ENCODE assay signal across 10 mouse cellular contexts in the genomic region with DNA sequence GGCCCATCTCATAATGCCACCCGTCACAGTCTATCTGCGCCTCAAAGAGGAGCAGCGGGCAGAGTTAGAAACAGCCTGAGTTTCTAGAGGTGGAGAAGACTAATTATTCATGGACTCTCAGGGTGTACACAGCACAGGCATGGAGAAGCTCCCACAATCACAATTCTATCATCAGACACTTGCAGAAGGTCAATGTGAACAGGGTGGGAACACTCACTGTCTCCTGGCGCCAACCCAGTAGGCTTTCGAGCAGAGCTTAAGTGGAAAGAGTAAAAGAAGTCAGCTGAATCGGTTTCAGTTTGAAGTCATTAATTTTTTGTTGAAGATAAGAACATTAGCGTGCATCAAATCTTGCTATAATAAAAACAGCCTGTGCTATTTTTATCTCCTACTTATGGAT. TPM values are rescaled to one million over a fixed set of nuclear protein-coding genes. Genes with fewer than 3 reads are reported as not detected.
DNase-seq lines count a peak whose midpoint lies in the region; ATAC-seq lines count a peak whose summit lies in the region.
"Had no signal": no experiment of that assay in that cellular context is flagged by ENCODE, and none has a peak within 500 bp of the region (broad histone marks: within the 10 kb centered on the region; RNA-seq: fewer than 3 reads in every experiment).

No protein-coding gene starts in this region.

- H3K4me3 ChIP-seq in brown adipose tissue, adult 24 weeks (ENCODE audit: insufficient read depth, low read depth, low read length), result no peak overlapping the region
- H3K4me3 ChIP-seq in forebrain, embryonic 14.5 days (ENCODE audit: low read depth, low read length), result no peak overlapping the region

- peak; percentile 27 for DNase-seq in kidney, adult 9 months
- no peak for DNase-seq in kidney, adult 11 months
- DNase-seq in heart, postnatal 10 days, result peak; percentile 56 to 62
- peak; percentile 71 for DNase-seq in lung, postnatal 36 days
- DNase-seq in forebrain, embryonic 14.5 days (ENCODE audit: low spot score), result no peak
- DNase-seq in left cerebral cortex, postnatal 14 days (ENCODE audit: low spot score in 2 of 2), result no peak

- H3K36me3 ChIP-seq in forebrain, embryonic 14.5 days (ENCODE audit: control insufficient read depth, insufficient read depth, low read length), result no peaks in the 10 kb centered on the region

- intact Hi-C loops in heart, postnatal 10 days (cut with DNase I), result loop anchor here (2.0 kb wide), 1 partner anchor 16 kb away; no protein-coding TSS in a partner anchor
- intact Hi-C loops in left cerebral cortex, postnatal 14 days (cut with DNase I), result no loop called here

- peak overlapping the region; percentile 40; the same call in 1 of the 2 replicates for H3K27ac ChIP-seq in brown adipose tissue, adult 24 weeks (replicated peaks; ENCODE audit: low read depth, low read length)
- H3K27ac ChIP-seq in forebrain, embryonic 14.5 days (ENCODE audit: low read depth, low read length), result no peak overlapping the region
- H3K27ac ChIP-seq: liver, embryonic 14.5 days had no signal

- H3K27me3 ChIP-seq in forebrain, embryonic 14.5 days (replicated peaks; ENCODE audit: control insufficient read depth, insufficient read depth, low read length), result no peaks in the 10 kb centered on the region

- no peak for ATAC-seq in forebrain, embryonic 14.5 days
- ATAC-seq in granulocyte monocyte progenitor cell, adult 5-6 weeks (replicated peaks; ENCODE audit: poor library complexity, severe bottlenecking), result no peak

- H3K4me2 ChIP-seq in forebrain, embryonic 14.5 days (ENCODE audit: low read length), result no peak overlapping the region

- H3K9ac ChIP-seq in forebrain, embryonic 14.5 days (ENCODE audit: low read length), result no peak overlapping the region
- H3K9ac ChIP-seq: liver, embryonic 14.5 days had no signal

- H3K9me3 ChIP-seq in forebrain, embryonic 14.5 days (replicated peaks; ENCODE audit: control insufficient read depth, low read length), result no peaks in the 10 kb centered on the region

- H3K4me1 ChIP-seq in brown adipose tissue, adult 24 weeks (ENCODE audit: control insufficient read depth, insufficient read depth, insufficient read length, low read length), result peaks cover 53% of the 10 kb centered on the region
- peaks cover 13% of the 10 kb centered on the region for H3K4me1 ChIP-seq in forebrain, embryonic 14.5 days (ENCODE audit: control insufficient read depth, insufficient read depth, low read length)

- WGBS in forebrain, embryonic 14.5 days, result 78% methylated on average over 7 of the region's 7 CpGs

RNA-seq across cellular contexts. Expression of gene Gm49361, which starts 37.3 kb away (rescaled TPM):
- polyA plus RNA-seq in brown adipose tissue, adult 24 weeks (2012; ENCODE audit: insufficient read depth, insufficient read length, missing spikeins), result not detected in 2 replicates
- total RNA-seq in heart, postnatal 10 days (2021), result 1 to 10 TPM; 1.5 to 1.6 TPM
- polyA plus RNA-seq in forebrain, embryonic 14.5 days (2014; fragmentation: Nextera tagmentation; extraction: Ambion mirVana), result not detected in 2 replicates
- total RNA-seq in left cerebral cortex, postnatal 14 days (2021), result under 1 TPM in 1 of 2 experiments, not detected in 1; 0.64 TPM
- total RNA-seq in granulocyte monocyte progenitor cell, adult 5-6 weeks (2014; fragmentation: Nextera tagmentation), result not detected in 2 replicates
- total RNA-seq in granulocyte monocyte progenitor cell, adult 5-6 weeks (2017), result not detected in 2 replicates
- polyA plus RNA-seq: embryonic facial prominence, embryonic 11.5 days; liver, embryonic 14.5 days had no signal

RNA-seq across cellular contexts. Expression of gene Xpo4, which starts 43.4 kb away (rescaled TPM):
- 5.5 and 5.9 TPM in 2 replicates for polyA plus RNA-seq in brown adipose tissue, adult 24 weeks (2012; ENCODE audit: insufficient read depth, insufficient read length, missing spikeins)
- total RNA-seq in heart, postnatal 10 days (2021), result 10 to 100 TPM; 16.6 to 19.1 TPM
- polyA plus RNA-seq in forebrain, embryonic 14.5 days (2014; fragmentation: Nextera tagmentation; extraction: Ambion mirVana), result 13.7 and 16.1 TPM in 2 replicates
- total RNA-seq in left cerebral cortex, postnatal 14 days (2021), result 10 to 100 TPM; 12.8 to 13.0 TPM
- total RNA-seq in granulocyte monocyte progenitor cell, adult 5-6 weeks (2014; fragmentation: Nextera tagmentation), result 23.6 and 30.4 TPM in 2 replicates
- 39.3 and 41.7 TPM in 2 replicates for total RNA-seq in granulocyte monocyte progenitor cell, adult 5-6 weeks (2017)

RNA-seq across cellular contexts. Expression of gene Lats2, which starts 49.6 kb away (rescaled TPM):
- polyA plus RNA-seq in brown adipose tissue, adult 24 weeks (2012; ENCODE audit: insufficient read depth, insufficient read length, missing spikeins), result 19.5 and 20.1 TPM in 2 replicates
- total RNA-seq in heart, postnatal 10 days (2021), result 10 to 100 TPM; 46.6 to 46.7 TPM
- polyA plus RNA-seq in forebrain, embryonic 14.5 days (2014; fragmentation: Nextera tagmentation; extraction: Ambion mirVana), result 5.0 and 6.2 TPM in 2 replicates
- total RNA-seq in left cerebral cortex, postnatal 14 days (2021), result 10 to 100 TPM; 11.3 to 13.5 TPM
- total RNA-seq in granulocyte monocyte progenitor cell, adult 5-6 weeks (2014; fragmentation: Nextera tagmentation), result 14.3 and 22.9 TPM in 2 replicates
- total RNA-seq in granulocyte monocyte progenitor cell, adult 5-6 weeks (2017), result 10.3 TPM in 2 replicates

Comparison
In these comparisons a context has a peak if more than half of its experiments do, and no peak if none do; other contexts are left out.
1. DNase-seq: peak in kidney, adult 9 months (single experiment), heart, postnatal 10 days (2 of 2) and lung, postnatal 36 days (single experiment); none in kidney, adult 11 months (single experiment), forebrain, embryonic 14.5 days (single experiment) and left cerebral cortex, postnatal 14 days (0 of 2).